Mouse (Mus musculus) liver, embryonic 14.5 days (tissue): ENCODE data around the gene Tssk4.

Source experiments
- CTCF ChIP-seq: IDR thresholded peaks from 2 replicates; pipeline ENCODE4 v1.5.1; 2016; ENCODE audit warnings: antibody characterized with exemption, low read depth, control low read depth
- EP300 ChIP-seq: IDR thresholded peaks from 2 replicates; pipeline ENCODE4 v1.6.1; 2016; ENCODE audit warnings: antibody characterized with exemption, low read depth

DNA sequence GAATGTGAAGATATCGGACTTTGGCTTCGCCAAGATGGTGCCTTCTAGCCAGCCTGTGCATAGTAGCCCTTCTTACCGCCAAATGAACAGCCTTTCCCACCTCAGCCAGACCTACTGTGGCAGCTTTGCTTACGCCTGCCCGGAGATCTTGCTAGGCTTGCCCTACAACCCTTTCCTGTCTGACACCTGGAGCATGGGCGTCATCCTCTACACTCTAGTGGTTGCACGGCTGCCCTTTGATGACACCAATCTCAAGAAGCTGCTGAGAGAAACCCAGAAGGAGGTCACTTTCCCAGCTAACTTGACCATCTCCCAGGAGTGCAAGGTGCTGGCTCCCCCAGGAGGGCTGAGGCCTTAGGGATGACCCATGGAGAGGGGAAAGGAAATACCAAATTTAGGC lies 1.5 kb downstream of the Tssk4 start:
- TF ChIP-seq CTCF (no peak), EP300 (no peak)
